Mouse (Mus musculus): ENCODE data around the gene Ring1.
"Not testable (repeated sequence)": the region's sequence is repeated elsewhere in the genome, so short reads cannot be mapped to it uniquely, and the experiment has no call there.

The Ring1 gene

GRCm38 (mm10) chr17:33994959-33995358, 29.5 kb downstream of the Ring1 start:
- no peak for DNase-seq (ENCODE audit: low read depth, low spot score)

- DNase-seq (ENCODE audit: low read depth, low spot score), result peak; percentile 61
Measured at GRCm38 (mm10) chr17:33991788-33992664, 32.5 kb downstream of the Ring1 start.

GRCm38 (mm10) chr17:33982136-33982535, 42.3 kb downstream of the Ring1 start:
- DNase-seq (ENCODE audit: low read depth, low spot score), result not testable (repeated sequence)

GRCm38 (mm10) chr17:33981192-33981909, 43.1 kb downstream of the Ring1 start:
- DNase-seq (ENCODE audit: low read depth, low spot score), result peak; percentile 86

- DNase-seq (ENCODE audit: low read depth, low spot score), result no peak
Measured at GRCm38 (mm10) chr17:33980181-33981035, 44.1 kb downstream of the Ring1 start.

- no peak for DNase-seq (ENCODE audit: low read depth, low spot score)
Measured at GRCm38 (mm10) chr17:33979512-33980050, 44.9 kb downstream of the Ring1 start.

- DNase-seq (ENCODE audit: low read depth, low spot score), result peak; percentile 81
Measured at GRCm38 (mm10) chr17:33978631-33979031, 45.8 kb downstream of the Ring1 start.

GRCm38 (mm10) chr17:33977861-33978557, 46.5 kb downstream of the Ring1 start:
- DNase-seq (ENCODE audit: low read depth, low spot score), result no peak

- DNase-seq (ENCODE audit: low read depth, low spot score), result no peak
Measured at GRCm38 (mm10) chr17:33973572-33973971, 50.9 kb downstream of the Ring1 start.

GRCm38 (mm10) chr17:33972691-33973090, 51.8 kb downstream of the Ring1 start:
- no peak for DNase-seq (ENCODE audit: low read depth, low spot score)
